Mouse (Mus musculus) ES-Bruce4 (cell line): ENCODE results near the gene Fgf13.

Source experiments
- CTCF ChIP-seq: IDR thresholded peaks from one replicate; pipeline ENCODE4 v1.8.1; 2011; ENCODE audit warnings: low read depth, low read length
- EP300 ChIP-seq: IDR thresholded peaks from 2 replicates; pipeline ENCODE4 v1.6.1; 2011; ENCODE audit warnings: low read depth, low read length; ENCODE audit not compliant: insufficient read depth
- POLR2A ChIP-seq: IDR thresholded peaks from one replicate; pipeline ENCODE4 v1.8.1; 2011; ENCODE audit warnings: low read length; ENCODE audit not compliant: insufficient read depth

DNA sequence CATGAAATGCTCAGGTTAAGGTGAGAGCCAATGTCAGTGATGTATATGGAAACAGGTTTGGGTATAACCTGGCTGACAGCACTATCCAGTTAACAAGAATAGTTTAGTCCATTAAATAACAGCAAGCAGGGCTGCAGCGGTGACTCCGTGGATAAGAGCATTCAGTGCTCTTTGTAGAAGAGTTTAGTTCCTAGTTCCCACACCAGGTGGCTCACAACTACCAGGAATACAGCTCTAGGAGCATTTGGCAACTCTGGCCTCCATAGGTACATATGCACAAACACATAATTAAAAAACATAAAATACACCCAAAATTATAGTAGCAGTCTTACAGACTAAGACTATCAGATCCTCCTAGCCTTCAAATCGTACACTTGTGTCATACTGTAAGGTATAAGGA lies 390.2 kb downstream of the Fgf13 start:
- TF ChIP-seq POLR2A (no peak), CTCF (no peak), EP300 (no peak)
